Mouse (Mus musculus): ENCODE results near the gene Zdhhc14.

DNA sequence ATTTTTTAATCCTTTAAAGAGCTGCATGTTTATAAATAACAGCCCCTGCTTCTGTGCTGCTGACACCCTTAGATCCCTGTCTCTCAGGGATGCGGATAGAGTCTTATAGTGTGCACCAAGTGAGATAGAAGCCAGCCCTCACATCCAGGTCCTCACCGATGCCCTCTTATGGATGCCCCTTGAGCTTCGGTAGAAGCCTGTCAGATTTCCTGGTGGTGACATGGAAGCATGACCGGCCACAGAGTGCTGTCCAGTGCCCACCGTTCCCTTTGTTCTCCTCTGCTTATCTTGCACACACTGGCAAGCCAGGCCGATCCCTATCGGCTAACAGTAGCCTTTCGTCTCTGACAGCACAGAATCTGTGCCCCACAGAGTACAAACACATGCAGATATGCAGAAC lies 183.6 kb downstream of the Zdhhc14 start:
- TF ChIP-seq POLR2A (IDR thresholded peaks at IDR 0.05; ENCODE audit: borderline replicate concordance, insufficient read depth, low read length) (no peak), CTCF (IDR thresholded peaks at IDR 0.05; ENCODE audit: borderline replicate concordance, insufficient read depth, low read depth, low read length) (no peak)

Data from cerebellum, adult 2 months (tissue).